Comparison of ENCODE assay signal across 10 mouse cellular contexts in genomic region chr5:128598191-128598720, GRCm38 (mm10). TPM values are rescaled to one million over a fixed set of nuclear protein-coding genes. Genes with fewer than 3 reads are reported as not detected.
A peak's percentile ranks its signal among the peaks of the same experiment; 100 is the strongest.
DNase-seq lines count a peak whose midpoint lies in the region; ATAC-seq lines count a peak whose summit lies in the region.
"Had no signal": no experiment of that assay in that cellular context is flagged by ENCODE, and none has a peak within 500 bp of the region (broad histone marks: within the 10 kb centered on the region; RNA-seq: fewer than 3 reads in every experiment).

No protein-coding gene starts in this region.

- H3K4me2 ChIP-seq in neural tube, embryonic 14.5 days (ENCODE audit: low read depth, low read length): peak overlapping the region; percentile 99

- 0 out of 2 replicates have a peak, but pooled peaks cover 4% of the 10 kb centered on the region for H3K36me3 ChIP-seq in limb, embryonic 10.5 days
- no peaks in the 10 kb centered on the region for H3K36me3 ChIP-seq in neural tube, embryonic 14.5 days (ENCODE audit: control insufficient read depth, insufficient read depth, low read length)

- peak overlapping the region; percentile 93 for H3K4me3 ChIP-seq in limb, embryonic 10.5 days
- 0 out of 2 replicates have a peak overlapping the region, but pooled peaks have one; percentile 71 for H3K4me3 ChIP-seq in neural tube, embryonic 14.5 days (ENCODE audit: low read depth, low read length)

- WGBS in limb, embryonic 10.5 days: 0% methylated on average over 10 of the region's 10 CpGs
- under 1% methylated on average over 10 of the region's 10 CpGs for WGBS in neural tube, embryonic 14.5 days

- H3K9me3 ChIP-seq in limb, embryonic 10.5 days (replicated peaks): no peaks in the 10 kb centered on the region
- H3K9me3 ChIP-seq in neural tube, embryonic 14.5 days (ENCODE audit: control insufficient read depth, low read length): no peaks in the 10 kb centered on the region

- peak; percentile 63 for DNase-seq in embryo, embryonic 10.5 days (ENCODE audit: low spot score)
- DNase-seq in embryo, embryonic 9.5 days (ENCODE audit: extremely low spot score): no peak
- peak; percentile 24 for DNase-seq in kidney, postnatal 10 days
- DNase-seq in kidney, postnatal 14 days: no peak
- no peak for DNase-seq in limb, embryonic 10.5 days (ENCODE audit: low spot score)
- no peak for DNase-seq in frontal cortex, postnatal 14 days (ENCODE audit: low spot score in 2 of 2)
- no peak for DNase-seq in spleen, postnatal 4 days (ENCODE audit: low spot score in 2 of 2)
- DNase-seq: kidney, adult 8-10 months; lung, postnatal 14 days had no signal

- H3K9ac ChIP-seq in neural tube, embryonic 14.5 days (replicated peaks; ENCODE audit: low read depth, low read length): no peak overlapping the region

- H3K4me1 ChIP-seq in limb, embryonic 10.5 days: peaks cover 73% of the 10 kb centered on the region
- H3K4me1 ChIP-seq in neural tube, embryonic 14.5 days (ENCODE audit: control insufficient read depth, insufficient read depth, low read length): peaks cover 41% of the 10 kb centered on the region; the same call in 1 of the 2 replicates

- peak overlapping the region; percentile 98 for H3K27ac ChIP-seq in limb, embryonic 10.5 days
- no peak overlapping the region; the same call in 1 of the 2 replicates for H3K27ac ChIP-seq in neural tube, embryonic 14.5 days (ENCODE audit: low read depth, low read length)

- no peak for ATAC-seq in neural tube, embryonic 14.5 days (ENCODE audit: low read depth)

- no peaks in the 10 kb centered on the region for H3K27me3 ChIP-seq in limb, embryonic 10.5 days (ENCODE audit: low read depth, poor library complexity, severe bottlenecking)
- H3K27me3 ChIP-seq in neural tube, embryonic 14.5 days (ENCODE audit: control insufficient read depth, insufficient read depth, low read length): peaks cover 6% of the 10 kb centered on the region; the same call in 1 of the 2 replicates

RNA-seq across cellular contexts. Expression of gene Fzd10, which starts 2.4 kb away (rescaled TPM):
- 8.1 and 10.5 TPM in 2 replicates for polyA plus RNA-seq in limb, embryonic 10.5 days (2016; fragmentation: Nextera tagmentation; extraction: Ambion mirVana)
- polyA plus RNA-seq in neural tube, embryonic 14.5 days (2014; fragmentation: Nextera tagmentation; extraction: Ambion mirVana): 2.6 and 4.4 TPM in 2 replicates

Comparison
In these comparisons a context has a peak if more than half of its experiments do, and no peak if none do; other contexts are left out.
1. DNase-seq: peak in embryo, embryonic 10.5 days (single experiment) and kidney, postnatal 10 days (single experiment); none in embryo, embryonic 9.5 days (single experiment), kidney, postnatal 14 days (single experiment), limb, embryonic 10.5 days (single experiment), frontal cortex, postnatal 14 days (0 of 2) and spleen, postnatal 4 days (0 of 2).